Mouse (Mus musculus): ENCODE measurements at regions not wholly inside any gene's neighbourhood (a gene's known extent, or its start where the extent isn't known, plus 50 kb on each side); places are given as distances from the start of the nearest gene placed in this dataset.

DNA sequence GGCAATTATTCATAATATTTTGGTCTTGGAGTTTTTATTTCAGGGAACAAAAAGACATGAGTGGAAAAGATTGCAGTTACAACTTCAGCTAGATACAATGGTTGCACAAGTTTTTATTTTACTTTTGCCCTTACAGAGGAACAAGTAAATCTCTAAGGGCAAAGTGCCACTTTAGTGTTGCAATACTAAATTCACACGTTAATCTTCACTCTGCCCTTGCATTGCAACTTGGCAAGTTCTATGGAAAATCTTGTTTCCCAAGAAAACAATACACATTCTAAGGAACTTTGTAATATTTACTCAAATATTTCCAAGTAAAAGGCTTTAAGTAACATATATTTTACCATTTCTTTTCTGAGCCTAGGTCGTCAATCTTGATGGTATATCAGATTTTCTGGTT lies 85.9 kb downstream of the Chil6 start:
- Histone ChIP-seq H3K36me3 (ENCODE audit: control insufficient read depth in 1 of 2, insufficient read depth in 2 of 2, low read length in 2 of 2) (no peaks in the 10 kb centered on the region), H3K27me3 (ENCODE audit: control insufficient read depth in 1 of 2, insufficient read depth in 2 of 2, low read length in 2 of 2) (no peaks in the 10 kb centered on the region), H3K79me2 (ENCODE audit: control insufficient read depth, insufficient read depth, low read length, poor library complexity) (no peaks in the 10 kb centered on the region), H3K9me3 (replicated peaks; ENCODE audit: insufficient read depth, low read length) (no peaks in the 10 kb centered on the region), H3K4me3 (ENCODE audit: control insufficient read depth in 1 of 2, insufficient read depth in 1 of 2, low read depth in 2 of 2, low read length in 2 of 2) (no peak overlapping the region), H3K27ac (ENCODE audit: control insufficient read depth, low read depth, low read length) (no peak overlapping the region), H3K4me1 (ENCODE audit: control insufficient read depth in 1 of 2, insufficient read depth in 2 of 2, low read length in 2 of 2) (no peaks in the 10 kb centered on the region), H3K9ac (ENCODE audit: control insufficient read depth, low read depth, low read length, poor library complexity, severe bottlenecking) (no peak overlapping the region)
- TF ChIP-seq HCFC1 (IDR thresholded peaks at IDR 0.05; ENCODE audit: low read depth, low read length) (no peak), EP300 (IDR thresholded peaks at IDR 0.05; ENCODE audit: low read depth in 1 of 2, low read length in 2 of 2) (no peak), MXI1 (IDR thresholded peaks at IDR 0.05; ENCODE audit: low read depth, low read length) (no peak), UBTF (IDR thresholded peaks at IDR 0.05; ENCODE audit: borderline replicate concordance, insufficient read depth, low read depth, low read length) (no peak), ZNF384 (IDR thresholded peaks at IDR 0.05; ENCODE audit: low read depth, low read length) (no peak), ELF1 (IDR thresholded peaks at IDR 0.05; ENCODE audit: low read depth, low read length) (no peak), USF2 (IDR thresholded peaks at IDR 0.05; ENCODE audit: borderline replicate concordance in 1 of 2, insufficient read depth in 1 of 2, low read depth in 1 of 2, low read length in 2 of 2) (no peak), CHD1 (IDR thresholded peaks at IDR 0.05; ENCODE audit: low read depth, low read length) (no peak), MYB (IDR thresholded peaks at IDR 0.05; ENCODE audit: low read depth, low read length) (no peak), POLR2AphosphoS2 (IDR thresholded peaks at IDR 0.05; ENCODE audit: low read length) (no peak), GATA1 (IDR thresholded peaks at IDR 0.05; ENCODE audit: low read depth, low read length) (no peak), SMC3 (IDR thresholded peaks at IDR 0.05; ENCODE audit: low read depth, low read length) (no peak), ZC3H11A (IDR thresholded peaks at IDR 0.05; ENCODE audit: low read depth, low read length) (no peak), CHD2 (IDR thresholded peaks at IDR 0.05; ENCODE audit: low read length) (no peak), E2F4 (IDR thresholded peaks at IDR 0.05; ENCODE audit: borderline replicate concordance, low read depth, low read length) (no peak), MAFK (IDR thresholded peaks at IDR 0.05; ENCODE audit: borderline replicate concordance, low read depth, low read length) (no peak)
- no peak for DNase-seq (ENCODE audit: low read depth, low spot score)

DNA sequence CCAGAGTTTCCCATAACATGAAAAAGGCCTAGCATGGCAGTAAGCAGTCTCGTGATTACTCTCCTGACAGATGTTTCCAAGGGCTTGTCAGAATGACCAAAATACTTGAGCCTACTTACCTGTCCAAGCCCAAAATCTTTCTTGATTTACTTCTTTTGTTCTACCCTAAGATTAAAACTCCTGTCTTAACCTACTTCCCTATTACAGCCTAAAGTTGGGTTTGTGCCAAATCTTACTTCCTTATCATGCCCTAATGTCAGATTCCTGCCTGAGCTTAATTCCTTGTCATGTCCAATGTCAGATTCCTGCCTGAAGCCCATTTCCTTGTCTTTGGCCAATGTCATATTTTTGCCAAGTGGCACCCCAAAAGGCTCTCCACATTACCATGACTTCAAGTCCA lies 89.0 kb downstream of the Chil6 start:
- Histone ChIP-seq H3K27me3 (ENCODE audit: control insufficient read depth in 1 of 2, insufficient read depth in 2 of 2, low read length in 2 of 2) (no peaks in the 10 kb centered on the region), H3K36me3 (ENCODE audit: control insufficient read depth in 1 of 2, insufficient read depth in 2 of 2, low read length in 2 of 2) (no peaks in the 10 kb centered on the region), H3K9ac (ENCODE audit: control insufficient read depth, low read depth, low read length, poor library complexity, severe bottlenecking) (no peak overlapping the region), H3K4me1 (ENCODE audit: control insufficient read depth in 1 of 2, insufficient read depth in 2 of 2, low read length in 2 of 2) (no peaks in the 10 kb centered on the region), H3K4me3 (ENCODE audit: control insufficient read depth in 1 of 2, insufficient read depth in 1 of 2, low read depth in 2 of 2, low read length in 2 of 2) (no peak overlapping the region), H3K79me2 (ENCODE audit: control insufficient read depth, insufficient read depth, low read length, poor library complexity) (no peaks in the 10 kb centered on the region), H3K9me3 (replicated peaks; ENCODE audit: insufficient read depth, low read length) (no peaks in the 10 kb centered on the region), H3K27ac (ENCODE audit: control insufficient read depth, low read depth, low read length) (no peak overlapping the region)
- peak; percentile 31 for DNase-seq (ENCODE audit: low read depth, low spot score)
- TF ChIP-seq POLR2A (IDR thresholded peaks at IDR 0.05; ENCODE audit: control insufficient read depth in 1 of 2, insufficient read depth in 1 of 2, low read depth in 1 of 2, low read length in 2 of 2, poor library complexity in 1 of 2) (no peak), RAD21 (IDR thresholded peaks at IDR 0.05; ENCODE audit: low read depth, low read length) (no peak), TBP (IDR thresholded peaks at IDR 0.05; ENCODE audit: low read depth, low read length) (no peak), MAX (IDR thresholded peaks at IDR 0.05; ENCODE audit: low read length) (no peak), CHD1 (IDR thresholded peaks at IDR 0.05; ENCODE audit: low read depth, low read length) (no peak), GATA1 (IDR thresholded peaks at IDR 0.05; ENCODE audit: low read depth, low read length) (no peak), TAL1 (IDR thresholded peaks at IDR 0.05; ENCODE audit: low read length) (no peak), ZMIZ1 (IDR thresholded peaks at IDR 0.05; ENCODE audit: low read depth, low read length) (no peak), SIN3A (IDR thresholded peaks at IDR 0.05; ENCODE audit: low read length) (no peak)

Data from MEL (cell line).